Mouse (Mus musculus): ENCODE measurements around the gene Litaf.

- no peak for TF ChIP-seq CTCF (IDR thresholded peaks at IDR 0.05 in 2 of 3, conservative IDR thresholded peaks at IDR 0.05 in 1 of 3; ENCODE audit: control insufficient read depth in 1 of 3, insufficient read depth in 1 of 3, low read depth in 2 of 3, low read length in 3 of 3, poor library complexity in 1 of 3, severe bottlenecking in 1 of 3)
- no peak for TF ChIP-seq MAFK (IDR thresholded peaks at IDR 0.05; ENCODE audit: borderline replicate concordance, low read depth, low read length)
- TF ChIP-seq TAL1 (IDR thresholded peaks at IDR 0.05; ENCODE audit: low read length): no peak
- no peak for TF ChIP-seq HCFC1 (IDR thresholded peaks at IDR 0.05; ENCODE audit: low read depth, low read length)
- no peak for TF ChIP-seq NRF1 (IDR thresholded peaks at IDR 0.05; ENCODE audit: insufficient read depth, low read depth, low read length, poor library complexity, severe bottlenecking)
- TF ChIP-seq ZNF384 (IDR thresholded peaks at IDR 0.05; ENCODE audit: low read depth, low read length): no peak
- no peak for TF ChIP-seq MYB (IDR thresholded peaks at IDR 0.05; ENCODE audit: low read depth, low read length)
- TF ChIP-seq USF1 (IDR thresholded peaks at IDR 0.05; ENCODE audit: low read depth, low read length): no peak
- no peak for TF ChIP-seq POLR2A (IDR thresholded peaks at IDR 0.05; ENCODE audit: control insufficient read depth in 1 of 2, insufficient read depth in 1 of 2, low read depth in 1 of 2, low read length in 2 of 2, poor library complexity in 1 of 2)
Observed at GRCm38 (mm10) chr16:11014407-11014806, 51.5 kb downstream of the Litaf start.

All from MEL (cell line).